Mouse (Mus musculus): ENCODE measurements at regions not wholly inside any gene's neighbourhood (a gene's known extent, or its start where the extent isn't known, plus 50 kb on each side); places are given as distances from the start of the nearest gene placed in this dataset.

GRCm38 (mm10) chr12:9295211-9295610 lies 265.4 kb downstream of the Ttc32 start:
- no peak for TF ChIP-seq EP300 (IDR thresholded peaks at IDR 0.05; ENCODE audit: insufficient read depth, low read depth, low read length)
- TF ChIP-seq POLR2A (IDR thresholded peaks at IDR 0.05; ENCODE audit: insufficient read depth, low read depth, low read length) = no peak
- peak in 1 of 2 experiments; percentile 5 for DNase-seq

GRCm38 (mm10) chr12:9298848-9299655 lies 269.3 kb downstream of the Ttc32 start:
- Histone ChIP-seq H3K79me2 (replicated peaks; ENCODE audit: control insufficient read depth, insufficient read depth, low read length) (no peaks in the 10 kb centered on the region), H3K9ac (ENCODE audit: low read depth, low read length) (no peak overlapping the region), H3K4me1 (ENCODE audit: control insufficient read depth, insufficient read depth, low read length) (peaks cover under 1% of the 10 kb centered on the region; the same call in 1 of the 2 replicates), H3K36me3 (ENCODE audit: control insufficient read depth, insufficient read depth, low read length) (no peaks in the 10 kb centered on the region), H3K27ac (no peak overlapping the region), H3K27me3 (ENCODE audit: control insufficient read depth, insufficient read depth, low read length) (no peaks in the 10 kb centered on the region), H3K4me3 (no peak overlapping the region)
- DNase-seq = no peak
- intact Hi-C loops (cut with DNase I) = no loop called here
- TF ChIP-seq POLR2A (IDR thresholded peaks at IDR 0.05; ENCODE audit: insufficient read depth, low read depth, low read length) (no peak), CTCF (IDR thresholded peaks at IDR 0.05) (no peak), EP300 (IDR thresholded peaks at IDR 0.05; ENCODE audit: insufficient read depth, low read depth, low read length) (no peak)
- 29% methylated on average over 5 of the region's 5 CpGs for WGBS

More at GRCm38 (mm10) chr12:9295211-9295610, 265.4 kb downstream of the Ttc32 start:
- no peaks in the 10 kb centered on the region for H3K4me1 ChIP-seq (ENCODE audit: control insufficient read depth, insufficient read depth, low read length)
- H3K27ac ChIP-seq = no peak overlapping the region
- H3K9ac ChIP-seq (ENCODE audit: low read depth, low read length) = no peak overlapping the region
- H3K27me3 ChIP-seq (ENCODE audit: control insufficient read depth, insufficient read depth, low read length) = no peaks in the 10 kb centered on the region
- no peaks in the 10 kb centered on the region for H3K79me2 ChIP-seq (replicated peaks; ENCODE audit: control insufficient read depth, insufficient read depth, low read length)
- intact Hi-C loops (cut with DNase I) = no loop called here
- WGBS = 63% methylated on average over 3 of the region's 3 CpGs
- no peaks in the 10 kb centered on the region for H3K36me3 ChIP-seq (ENCODE audit: control insufficient read depth, insufficient read depth, low read length)
- H3K4me3 ChIP-seq = no peak overlapping the region

- Histone ChIP-seq H3K9ac (ENCODE audit: low read depth, low read length) (no peak overlapping the region), H3K27me3 (ENCODE audit: control insufficient read depth, insufficient read depth, low read length) (no peaks in the 10 kb centered on the region), H3K36me3 (ENCODE audit: control insufficient read depth, insufficient read depth, low read length) (no peaks in the 10 kb centered on the region), H3K4me3 (no peak overlapping the region), H3K4me1 (ENCODE audit: control insufficient read depth, insufficient read depth, low read length) (peaks cover 3% of the 10 kb centered on the region), H3K79me2 (replicated peaks; ENCODE audit: control insufficient read depth, insufficient read depth, low read length) (no peaks in the 10 kb centered on the region), H3K27ac (no peak overlapping the region)
- peak in 1 of 2 experiments; percentile 28 for DNase-seq
- TF ChIP-seq EP300 (IDR thresholded peaks at IDR 0.05; ENCODE audit: insufficient read depth, low read depth, low read length) (no peak), POLR2A (IDR thresholded peaks at IDR 0.05; ENCODE audit: insufficient read depth, low read depth, low read length) (no peak), CTCF (IDR thresholded peaks at IDR 0.05) (no peak)
- intact Hi-C loops (cut with DNase I) = no loop called here
- WGBS = 30% methylated on average over 2 of the region's 2 CpGs
These were observed 265.8 kb upstream of the Osr1 start for GRCm38 (mm10) chr12:9304146-9304545.

- no peak for DNase-seq
- TF ChIP-seq CTCF (IDR thresholded peaks at IDR 0.05) = no peak
- Histone ChIP-seq H3K79me2 (replicated peaks; ENCODE audit: control insufficient read depth, insufficient read depth, low read length) (no peaks in the 10 kb centered on the region), H3K27ac (no peak overlapping the region), H3K4me3 (no peak overlapping the region), H3K27me3 (ENCODE audit: control insufficient read depth, insufficient read depth, low read length) (no peaks in the 10 kb centered on the region), H3K4me1 (ENCODE audit: control insufficient read depth, insufficient read depth, low read length) (no peaks in the 10 kb centered on the region), H3K9ac (ENCODE audit: low read depth, low read length) (no peak overlapping the region), H3K36me3 (ENCODE audit: control insufficient read depth, insufficient read depth, low read length) (no peaks in the 10 kb centered on the region)
- intact Hi-C loops (cut with DNase I) = no loop called here
- WGBS = 77% methylated on average over 5 of the region's 5 CpGs
These were observed 231.8 kb upstream of the Osr1 start for GRCm38 (mm10) chr12:9337891-9338672.

GRCm38 (mm10) chr12:9338801-9339231 lies 231.1 kb upstream of the Osr1 start:
- Histone ChIP-seq H3K79me2 (replicated peaks; ENCODE audit: control insufficient read depth, insufficient read depth, low read length) (no peaks in the 10 kb centered on the region), H3K36me3 (ENCODE audit: control insufficient read depth, insufficient read depth, low read length) (no peaks in the 10 kb centered on the region), H3K4me1 (ENCODE audit: control insufficient read depth, insufficient read depth, low read length) (no peaks in the 10 kb centered on the region), H3K9ac (ENCODE audit: low read depth, low read length) (no peak overlapping the region), H3K27ac (no peak overlapping the region), H3K27me3 (ENCODE audit: control insufficient read depth, insufficient read depth, low read length) (no peaks in the 10 kb centered on the region), H3K4me3 (no peak overlapping the region)
- TF ChIP-seq POLR2A (IDR thresholded peaks at IDR 0.05; ENCODE audit: insufficient read depth, low read depth, low read length) = no peak
- TF ChIP-seq CTCF (IDR thresholded peaks at IDR 0.05) = no peak
- no peak for TF ChIP-seq EP300 (IDR thresholded peaks at IDR 0.05; ENCODE audit: insufficient read depth, low read depth, low read length)
- WGBS = 40% methylated on average over 7 of the region's 7 CpGs
- no peak for DNase-seq
- intact Hi-C loops (cut with DNase I) = no loop called here

GRCm38 (mm10) chr12:9340769-9341168 lies 229.1 kb upstream of the Osr1 start:
- H3K4me1 ChIP-seq (ENCODE audit: control insufficient read depth, insufficient read depth, low read length) = no peaks in the 10 kb centered on the region
- H3K27ac ChIP-seq = no peak overlapping the region
- no peak for TF ChIP-seq CTCF (IDR thresholded peaks at IDR 0.05)
- no peak for TF ChIP-seq POLR2A (IDR thresholded peaks at IDR 0.05; ENCODE audit: insufficient read depth, low read depth, low read length)
- TF ChIP-seq EP300 (IDR thresholded peaks at IDR 0.05; ENCODE audit: insufficient read depth, low read depth, low read length) = no peak
- H3K27me3 ChIP-seq (ENCODE audit: control insufficient read depth, insufficient read depth, low read length) = no peaks in the 10 kb centered on the region
- H3K36me3 ChIP-seq (ENCODE audit: control insufficient read depth, insufficient read depth, low read length) = no peaks in the 10 kb centered on the region
- intact Hi-C loops (cut with DNase I) = no loop called here
- H3K4me3 ChIP-seq = no peak overlapping the region
- DNase-seq = no peak
- H3K79me2 ChIP-seq (replicated peaks; ENCODE audit: control insufficient read depth, insufficient read depth, low read length) = no peaks in the 10 kb centered on the region
- no peak overlapping the region for H3K9ac ChIP-seq (ENCODE audit: low read depth, low read length)
